Mouse (Mus musculus): ENCODE measurements around the gene Hsd11b1. TPM values are rescaled to one million over a fixed set of nuclear protein-coding genes. Genes with fewer than 3 reads are reported as not detected.
A peak's percentile ranks its signal among the peaks of the same experiment; 100 is the strongest.

Hsd11b1 gene
- polyA plus RNA-seq, 1 experiment from 2014 or later: 1.6 TPM

DNA sequence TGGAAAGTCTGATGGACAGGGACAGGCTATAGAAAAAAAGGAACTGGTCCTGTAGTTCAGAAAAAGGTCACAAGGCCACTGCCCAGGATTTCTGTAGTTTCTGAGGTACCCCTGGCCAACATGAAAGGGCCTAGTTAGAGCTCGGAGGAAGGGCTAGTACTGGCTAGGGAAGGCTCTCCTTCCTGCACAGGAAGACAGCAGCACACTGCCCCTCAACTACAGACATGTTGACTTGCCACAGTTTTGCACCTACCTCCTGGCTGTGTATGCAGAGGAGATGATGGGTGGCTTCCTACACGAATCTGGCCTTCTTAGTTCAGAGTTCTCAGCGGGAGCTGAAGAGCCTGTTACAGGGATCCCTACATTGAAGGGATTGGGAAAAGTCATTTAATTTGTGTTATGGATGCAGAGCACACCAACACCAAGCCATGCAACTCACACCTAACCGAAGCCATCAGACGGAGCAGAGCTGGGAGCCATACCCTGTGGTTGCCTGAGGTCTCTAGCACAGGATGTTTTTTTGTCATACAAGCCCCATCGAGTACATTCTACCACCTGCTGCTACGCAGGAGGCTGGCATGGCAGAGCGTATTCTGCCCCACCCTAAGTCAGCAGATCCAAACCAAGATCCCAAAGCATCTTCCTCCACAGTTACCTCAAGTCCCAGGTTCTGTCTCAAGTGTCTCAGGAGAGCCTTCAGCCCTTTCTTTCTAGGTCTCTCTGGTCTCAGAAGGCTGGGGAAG lies 63.1 kb downstream of the Hsd11b1 start:
- H3K9ac ChIP-seq (ENCODE audit: low read length): no peak overlapping the region
- no peaks in the 10 kb centered on the region for H3K36me3 ChIP-seq (ENCODE audit: control insufficient read depth, insufficient read depth, low read length)
- ATAC-seq (ENCODE audit: insufficient number of reproducible peaks, insufficient read depth, low FRiP score, low read depth): no peak
- no peak overlapping the region for H3K4me3 ChIP-seq (ENCODE audit: control insufficient read depth in 1 of 2, insufficient read depth in 1 of 2, low read depth in 1 of 2, low read length in 2 of 2)
- H3K4me1 ChIP-seq (ENCODE audit: control insufficient read depth in 2 of 2, insufficient read depth in 2 of 2, low read length in 2 of 2): peaks cover 0 to 8% of the 10 kb centered on the region in 2 experiments; a peak in 1 of 4 replicates
- WGBS: 75% methylated on average over 8 of the region's 8 CpGs
- no peak overlapping the region for H3K4me2 ChIP-seq (ENCODE audit: low read length)
- H3K9me3 ChIP-seq (ENCODE audit: control insufficient read depth, low read length): no peaks in the 10 kb centered on the region
- no peaks in the 10 kb centered on the region for H3K27me3 ChIP-seq (ENCODE audit: control insufficient read depth, insufficient read depth, low read length)
- no peak overlapping the region for H3K27ac ChIP-seq (replicated peaks in 1 of 2; ENCODE audit: control insufficient read depth in 1 of 2, insufficient read depth in 1 of 2, low read depth in 2 of 2, low read length in 2 of 2)

DNA sequence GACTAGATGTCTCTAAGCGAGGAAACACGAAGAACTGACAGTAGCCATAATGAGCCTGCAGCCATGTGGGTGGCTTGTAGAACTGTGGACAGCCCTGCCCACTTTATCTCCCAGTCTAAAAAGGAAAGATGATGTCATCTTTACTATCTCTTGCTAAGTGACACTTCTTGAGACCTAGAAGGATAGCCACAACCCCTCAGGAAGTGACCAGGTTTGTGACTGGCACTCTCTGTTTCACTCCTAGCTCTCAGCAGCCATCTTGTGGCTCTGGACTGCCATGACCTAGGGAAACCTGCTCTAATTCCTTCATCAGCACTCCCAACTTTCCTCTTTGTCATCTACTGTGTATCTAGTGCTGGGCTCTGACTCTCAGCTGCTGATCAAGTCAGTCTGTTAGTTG lies 65.6 kb downstream of the Hsd11b1 start:
- 81% methylated on average over 2 of the region's 2 CpGs for WGBS
- no peaks in the 10 kb centered on the region for H3K36me3 ChIP-seq (ENCODE audit: control insufficient read depth, insufficient read depth, low read length)
- 0 out of 4 replicates have a peak, but pooled peaks cover 0 to 3% of the 10 kb centered on the region in 2 experiments for H3K4me1 ChIP-seq (ENCODE audit: control insufficient read depth in 2 of 2, insufficient read depth in 2 of 2, low read length in 2 of 2)
- no peak overlapping the region for H3K4me3 ChIP-seq (ENCODE audit: control insufficient read depth in 1 of 2, insufficient read depth in 1 of 2, low read depth in 1 of 2, low read length in 2 of 2)
- H3K27ac ChIP-seq (replicated peaks in 1 of 2; ENCODE audit: control insufficient read depth in 1 of 2, insufficient read depth in 1 of 2, low read depth in 2 of 2, low read length in 2 of 2): no peak overlapping the region
- no peaks in the 10 kb centered on the region for H3K27me3 ChIP-seq (ENCODE audit: control insufficient read depth, insufficient read depth, low read length)
- no peaks in the 10 kb centered on the region for H3K9me3 ChIP-seq (ENCODE audit: control insufficient read depth, low read length)
- H3K9ac ChIP-seq (ENCODE audit: low read length): no peak overlapping the region
- no peak overlapping the region for H3K4me2 ChIP-seq (ENCODE audit: low read length)
- ATAC-seq (ENCODE audit: insufficient number of reproducible peaks, insufficient read depth, low FRiP score, low read depth): no peak

DNA sequence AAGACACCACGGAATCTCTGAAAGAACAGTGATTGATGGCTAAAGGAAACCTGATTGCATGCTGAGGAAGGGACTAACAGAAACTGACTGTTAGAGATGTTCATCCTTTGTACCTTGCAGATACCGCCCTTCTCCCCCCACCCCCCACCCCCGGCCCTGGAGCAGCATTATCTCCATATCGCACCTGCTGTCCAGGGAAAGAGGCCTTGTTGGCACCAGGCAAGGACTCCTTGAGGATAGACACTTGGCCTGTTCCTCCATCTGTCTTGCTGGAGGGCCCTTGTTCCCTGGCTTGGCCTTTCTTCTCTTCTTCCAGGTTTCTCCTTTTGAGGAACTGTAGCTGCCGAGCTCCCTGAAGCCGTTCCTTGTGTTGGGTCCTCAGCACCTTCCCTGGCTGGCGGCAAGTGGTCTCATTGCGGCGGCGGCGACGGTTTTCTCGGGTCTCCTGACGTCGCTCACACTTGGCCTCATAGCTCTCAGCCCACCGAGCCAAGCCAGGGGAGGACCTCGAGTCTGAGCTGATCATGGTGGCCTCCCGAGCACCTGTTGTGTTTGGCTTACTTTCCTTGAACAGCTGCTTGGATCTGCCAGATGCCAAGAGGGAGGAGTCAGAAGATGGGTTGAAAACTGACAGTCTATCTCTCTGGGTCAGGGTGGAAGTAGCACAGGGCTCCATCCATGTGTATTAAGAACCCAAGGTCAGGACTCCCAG lies 66.2 kb downstream of the Hsd11b1 start:
- no peak overlapping the region for H3K4me2 ChIP-seq (ENCODE audit: low read length)
- H3K27ac ChIP-seq (replicated peaks in 1 of 2; ENCODE audit: control insufficient read depth in 1 of 2, insufficient read depth in 1 of 2, low read depth in 2 of 2, low read length in 2 of 2): no peak overlapping the region
- 85% methylated on average over 18 of the region's 18 CpGs for WGBS
- H3K4me1 ChIP-seq (ENCODE audit: control insufficient read depth in 2 of 2, insufficient read depth in 2 of 2, low read length in 2 of 2): 0 out of 4 replicates have a peak, but pooled peaks cover 0 to 3% of the 10 kb centered on the region in 2 experiments
- H3K27me3 ChIP-seq (ENCODE audit: control insufficient read depth, insufficient read depth, low read length): no peaks in the 10 kb centered on the region
- ATAC-seq (ENCODE audit: insufficient number of reproducible peaks, insufficient read depth, low FRiP score, low read depth): no peak
- no peak overlapping the region for H3K4me3 ChIP-seq (ENCODE audit: control insufficient read depth in 1 of 2, insufficient read depth in 1 of 2, low read depth in 1 of 2, low read length in 2 of 2)
- no peaks in the 10 kb centered on the region for H3K9me3 ChIP-seq (ENCODE audit: control insufficient read depth, low read length)
- no peaks in the 10 kb centered on the region for H3K36me3 ChIP-seq (ENCODE audit: control insufficient read depth, insufficient read depth, low read length)
- H3K9ac ChIP-seq (ENCODE audit: low read length): no peak overlapping the region

DNA sequence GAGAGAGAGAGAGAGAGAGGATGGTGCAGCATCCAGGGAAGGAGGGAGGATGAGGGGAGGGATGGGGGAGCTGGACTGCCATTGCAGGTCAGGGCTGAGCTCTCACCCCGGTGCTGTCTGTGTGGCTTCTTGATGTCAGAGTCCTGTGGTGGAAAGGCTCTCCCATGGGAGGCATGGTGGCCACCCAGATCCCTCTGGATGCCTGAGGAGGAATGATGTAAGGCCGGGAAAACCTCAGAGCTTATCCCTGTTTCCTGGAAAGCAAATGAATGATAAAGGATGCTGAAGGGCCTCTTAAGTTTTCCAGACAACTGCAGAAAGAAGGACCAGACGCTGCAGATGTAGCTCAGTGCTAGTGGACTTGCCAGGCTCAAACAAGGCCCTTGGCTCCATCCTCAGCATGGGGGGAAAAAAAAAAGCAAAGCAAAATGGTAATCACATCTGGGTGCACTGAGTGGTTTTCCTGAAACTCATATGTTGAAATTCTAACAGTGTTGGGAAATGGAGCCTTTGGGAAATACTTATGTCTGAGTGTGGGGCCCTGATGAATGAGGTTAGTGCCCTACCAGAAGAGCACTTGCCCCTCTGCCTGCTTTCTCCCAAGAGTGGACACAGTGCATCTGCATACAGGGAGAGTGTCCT lies 68.6 kb downstream of the Hsd11b1 start:
- no peak overlapping the region for H3K4me2 ChIP-seq (ENCODE audit: low read length)
- no peaks in the 10 kb centered on the region for H3K36me3 ChIP-seq (ENCODE audit: control insufficient read depth, insufficient read depth, low read length)
- H3K27me3 ChIP-seq (ENCODE audit: control insufficient read depth, insufficient read depth, low read length): no peaks in the 10 kb centered on the region
- H3K9me3 ChIP-seq (ENCODE audit: control insufficient read depth, low read length): no peaks in the 10 kb centered on the region
- H3K4me1 ChIP-seq (ENCODE audit: control insufficient read depth in 2 of 2, insufficient read depth in 2 of 2, low read length in 2 of 2): peaks cover 15 to 20% of the 10 kb centered on the region in 2 experiments
- WGBS: 43% methylated on average over 3 of the region's 3 CpGs
- H3K27ac ChIP-seq (replicated peaks in 1 of 2; ENCODE audit: control insufficient read depth in 1 of 2, insufficient read depth in 1 of 2, low read depth in 2 of 2, low read length in 2 of 2): no peak overlapping the region
- no peak overlapping the region for H3K4me3 ChIP-seq (ENCODE audit: control insufficient read depth in 1 of 2, insufficient read depth in 1 of 2, low read depth in 1 of 2, low read length in 2 of 2)
- H3K9ac ChIP-seq (ENCODE audit: low read length): no peak overlapping the region
- no peak for ATAC-seq (ENCODE audit: insufficient number of reproducible peaks, insufficient read depth, low FRiP score, low read depth)

DNA sequence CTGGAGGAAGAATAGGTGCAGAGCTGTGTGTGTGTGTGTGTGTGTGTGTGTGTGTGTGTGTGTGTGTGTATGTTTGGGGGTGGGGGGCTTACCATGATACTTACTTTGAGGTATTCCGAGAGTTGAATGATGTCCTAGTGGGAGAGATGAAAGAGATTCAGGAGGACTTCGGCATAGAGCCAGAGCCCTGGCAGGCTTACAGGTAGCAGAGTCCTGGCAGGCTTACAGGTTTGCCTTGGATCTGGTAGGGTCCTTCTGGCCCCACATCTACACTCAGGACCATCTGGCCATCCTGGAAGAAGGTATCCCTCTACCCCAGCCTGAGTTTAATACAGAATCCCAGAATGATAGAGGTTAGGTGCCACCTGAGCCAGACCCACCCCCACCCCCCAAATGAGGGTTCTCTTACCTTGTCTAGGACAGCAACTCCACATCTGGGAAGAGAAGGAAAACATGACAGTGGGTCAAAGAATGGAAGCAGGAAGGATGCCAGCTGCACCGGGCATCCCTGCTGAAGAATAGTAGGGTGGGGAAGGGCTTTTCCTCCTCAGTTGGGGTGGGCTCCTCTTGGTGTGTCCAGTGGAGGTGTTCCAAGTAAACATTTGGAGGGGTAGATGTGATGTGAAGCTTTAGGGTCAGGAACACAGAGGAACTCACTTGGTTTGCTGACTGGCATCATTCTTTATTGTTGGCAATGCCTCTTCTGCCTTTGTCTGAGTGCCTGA lies 69.3 kb downstream of the Hsd11b1 start:
- 73% methylated on average over 3 of the region's 3 CpGs for WGBS
- no peaks in the 10 kb centered on the region for H3K9me3 ChIP-seq (ENCODE audit: control insufficient read depth, low read length)
- no peak overlapping the region for H3K4me3 ChIP-seq (ENCODE audit: control insufficient read depth in 1 of 2, insufficient read depth in 1 of 2, low read depth in 1 of 2, low read length in 2 of 2)
- H3K27ac ChIP-seq (replicated peaks in 1 of 2; ENCODE audit: control insufficient read depth in 1 of 2, insufficient read depth in 1 of 2, low read depth in 2 of 2, low read length in 2 of 2): no peak overlapping the region
- no peaks in the 10 kb centered on the region for H3K27me3 ChIP-seq (ENCODE audit: control insufficient read depth, insufficient read depth, low read length)
- H3K4me2 ChIP-seq (ENCODE audit: low read length): no peak overlapping the region
- no peaks in the 10 kb centered on the region for H3K36me3 ChIP-seq (ENCODE audit: control insufficient read depth, insufficient read depth, low read length)
- no peak for ATAC-seq (ENCODE audit: insufficient number of reproducible peaks, insufficient read depth, low FRiP score, low read depth)
- peaks cover 22 to 27% of the 10 kb centered on the region in 2 experiments for H3K4me1 ChIP-seq (ENCODE audit: control insufficient read depth in 2 of 2, insufficient read depth in 2 of 2, low read length in 2 of 2)
- H3K9ac ChIP-seq (ENCODE audit: low read length): no peak overlapping the region

DNA sequence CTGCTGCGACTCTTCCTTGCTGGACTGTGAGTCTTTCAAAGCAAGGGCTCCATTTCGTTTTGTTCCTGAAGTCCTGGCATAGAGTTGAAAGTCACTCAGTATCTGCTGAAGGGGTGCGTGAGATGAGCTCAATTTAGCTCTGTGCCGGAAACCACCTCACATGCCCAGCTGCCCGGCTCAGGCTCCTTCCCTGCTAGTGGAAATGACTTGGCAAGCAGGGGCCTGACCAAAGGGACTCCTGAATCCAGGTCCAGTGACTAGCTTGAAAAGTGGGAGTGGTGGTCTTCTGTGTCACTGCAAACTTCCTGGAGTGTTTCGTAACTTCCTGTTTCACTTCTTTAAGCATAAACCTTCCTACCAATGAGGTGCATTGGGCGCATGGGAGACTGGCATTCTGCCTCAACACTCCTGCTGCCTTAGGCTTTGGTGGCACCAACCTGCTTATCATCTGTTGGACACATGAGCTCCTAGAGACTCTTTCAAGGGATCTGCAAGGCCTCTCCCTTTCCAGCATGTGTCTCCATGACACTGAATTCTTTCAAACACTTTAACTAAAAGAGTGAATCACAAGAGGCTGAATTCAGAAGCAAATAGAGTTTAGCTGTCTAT lies 72.1 kb downstream of the Hsd11b1 start:
- 58% methylated on average over 7 of the region's 7 CpGs for WGBS
- no peak for ATAC-seq (ENCODE audit: insufficient number of reproducible peaks, insufficient read depth, low FRiP score, low read depth)
- Histone ChIP-seq H3K4me1 (ENCODE audit: control insufficient read depth in 2 of 2, insufficient read depth in 2 of 2, low read length in 2 of 2) (peaks cover 36 to 41% of the 10 kb centered on the region in 2 experiments), H3K27me3 (ENCODE audit: control insufficient read depth, insufficient read depth, low read length) (no peaks in the 10 kb centered on the region), H3K4me2 (ENCODE audit: low read length) (no peak overlapping the region), H3K27ac (replicated peaks in 1 of 2; ENCODE audit: control insufficient read depth in 1 of 2, insufficient read depth in 1 of 2, low read depth in 2 of 2, low read length in 2 of 2) (peak overlapping the region; percentile 41 to 89), H3K36me3 (ENCODE audit: control insufficient read depth, insufficient read depth, low read length) (no peaks in the 10 kb centered on the region), H3K4me3 (ENCODE audit: control insufficient read depth in 1 of 2, insufficient read depth in 1 of 2, low read depth in 1 of 2, low read length in 2 of 2) (no peak overlapping the region), H3K9ac (ENCODE audit: low read length) (0 out of 2 replicates have a peak overlapping the region, but pooled peaks have one; percentile 28), H3K9me3 (ENCODE audit: control insufficient read depth, low read length) (no peaks in the 10 kb centered on the region)

DNA sequence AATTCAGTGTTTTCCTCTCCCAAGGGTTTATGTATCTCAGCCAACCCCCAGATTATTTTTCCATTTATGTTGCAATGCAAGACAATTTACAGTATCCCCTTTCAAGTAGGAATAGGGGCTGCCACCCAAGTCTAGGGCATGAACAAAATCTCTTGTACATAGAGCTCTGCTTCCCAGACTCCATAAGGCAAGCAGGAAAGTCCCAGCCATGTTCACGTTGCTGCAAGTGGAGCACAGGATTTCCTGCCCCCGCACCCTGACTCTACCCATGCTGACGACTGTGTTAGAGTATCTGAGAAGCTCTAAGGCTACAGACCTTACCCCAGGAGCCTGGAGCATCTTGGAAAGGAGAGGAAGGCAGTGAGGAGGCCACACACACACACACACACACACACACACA lies 74.1 kb downstream of the Hsd11b1 start:
- Histone ChIP-seq H3K27ac (replicated peaks in 1 of 2; ENCODE audit: control insufficient read depth in 1 of 2, insufficient read depth in 1 of 2, low read depth in 2 of 2, low read length in 2 of 2) (peak overlapping the region; percentile 82 to 89), H3K4me1 (ENCODE audit: control insufficient read depth in 2 of 2, insufficient read depth in 2 of 2, low read length in 2 of 2) (peaks cover 36 to 41% of the 10 kb centered on the region in 2 experiments), H3K4me2 (ENCODE audit: low read length) (no peak overlapping the region; the same call in 1 of the 2 replicates), H3K27me3 (ENCODE audit: control insufficient read depth, insufficient read depth, low read length) (no peaks in the 10 kb centered on the region), H3K4me3 (ENCODE audit: control insufficient read depth in 1 of 2, insufficient read depth in 1 of 2, low read depth in 1 of 2, low read length in 2 of 2) (no peak overlapping the region), H3K9me3 (ENCODE audit: control insufficient read depth, low read length) (no peaks in the 10 kb centered on the region), H3K9ac (ENCODE audit: low read length) (no peak overlapping the region; the same call in 1 of the 2 replicates), H3K36me3 (ENCODE audit: control insufficient read depth, insufficient read depth, low read length) (no peaks in the 10 kb centered on the region)
- 16% methylated on average over 3 of the region's 3 CpGs for WGBS
- ATAC-seq (ENCODE audit: insufficient number of reproducible peaks, insufficient read depth, low FRiP score, low read depth): peak; percentile 36; the same call in 1 of the 2 replicates
